Mouse (Mus musculus) liver, postnatal 0 days (tissue): ENCODE measurements at regions not wholly inside any gene's neighbourhood (a gene's known extent, or its start where the extent isn't known, plus 50 kb on each side); places are given as distances from the start of the nearest gene placed in this dataset.

ENCODE experiments used
- ATAC-seq: fragments of 200-750 bp; cut with Nextera tagmentation; 2 replicates; pipeline ENCODE4 v1.8.0; 2017; ENCODE audit warnings: mild to moderate bottlenecking, moderate library complexity
- DNase-seq: peaks from one replicate; pipeline ENCODE4 v3.0.0-alpha.2; 2016
- H3K27ac ChIP-seq: fragments of 300-500 bp; sonication (generic); 2 replicates; pipeline ENCODE4 v1.5.1; 2014; ENCODE audit warnings: antibody characterized with exemption, moderate library complexity, mild to moderate bottlenecking, low read depth
- H3K27me3 ChIP-seq: fragments of 300-500 bp; sonication (generic); 2 replicates; pipeline ENCODE4 v1.6.1; 2014; ENCODE audit warnings: low read length, control low read depth, mixed read lengths; ENCODE audit not compliant: insufficient read depth
- H3K36me3 ChIP-seq: fragments of 300-500 bp; sonication (generic); replicated peaks from 2 replicates; pipeline ENCODE4 v1.6.1; 2014; ENCODE audit warnings: mild to moderate bottlenecking, control low read depth, low read length, moderate library complexity, mixed read lengths; ENCODE audit not compliant: insufficient read depth
- H3K4me1 ChIP-seq: fragments of 300-500 bp; sonication (generic); 2 replicates; pipeline ENCODE4 v1.6.1; 2014; ENCODE audit warnings: antibody characterized with exemption, mild to moderate bottlenecking, control low read depth; ENCODE audit not compliant: insufficient read depth
- H3K4me2 ChIP-seq: fragments of 300-500 bp; sonication (generic); 2 replicates; pipeline ENCODE4 v1.6.1; 2014; ENCODE audit warnings: low read depth, mild to moderate bottlenecking, low read length, moderate library complexity, mixed read lengths
- H3K4me3 ChIP-seq: fragments of 300-500 bp; sonication (generic); 2 replicates; pipeline ENCODE4 v1.5.1; 2014; ENCODE audit warnings: low read depth, low read length
- H3K9ac ChIP-seq: fragments of 300-500 bp; sonication (generic); replicated peaks from 2 replicates; pipeline ENCODE4 v1.6.1; 2014; ENCODE audit warnings: mild to moderate bottlenecking, moderate library complexity
- H3K9me3 ChIP-seq: fragments of 300-500 bp; sonication (generic); 2 replicates; pipeline ENCODE4 v1.6.1; 2016; ENCODE audit warnings: mild to moderate bottlenecking, control low read depth, low read length, mixed read lengths
- CTCF ChIP-seq: sonication (generic); IDR thresholded peaks from 2 replicates; pipeline ENCODE4 v1.5.1; 2016; ENCODE audit warnings: antibody characterized with exemption, low read depth
- EP300 ChIP-seq: IDR thresholded peaks from 2 replicates; pipeline ENCODE4 v1.6.1; 2016; ENCODE audit warnings: antibody characterized with exemption, low read depth, mild to moderate bottlenecking
- WGBS: fragments of 180-500 bp; shearing (Covaris S2); extraction: QIAGEN DNeasy Blood & Tissue Kit; methylation state at CpG from one replicate; pipeline ENCODE4 v1.1.7; 2014; ENCODE audit not compliant: insufficient replicate concordance; 5-methylcytosine and 5-hydroxymethylcytosine counted together

DNA sequence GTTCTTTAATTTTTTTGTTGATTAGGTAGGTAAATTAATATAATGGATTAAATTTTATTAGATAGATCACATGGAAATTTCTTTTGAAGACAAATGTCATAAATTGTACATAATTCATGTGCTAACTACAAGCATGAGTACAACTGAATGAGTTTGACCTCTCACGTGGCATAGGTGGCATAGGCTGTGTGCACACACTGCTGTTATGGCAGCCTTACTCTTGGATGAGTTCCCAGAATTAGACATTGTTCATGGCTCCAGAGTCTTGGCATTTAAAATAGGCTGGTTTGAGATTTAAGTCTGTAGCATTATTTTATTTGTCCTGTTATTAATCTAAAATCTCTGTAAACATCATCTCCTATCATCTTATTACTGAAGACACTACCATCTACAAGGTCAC, 115.2 kb upstream of the Fsip2 start:
- Histone ChIP-seq H3K9ac (no peak overlapping the region), H3K36me3 (no peaks in the 10 kb centered on the region), H3K27ac (no peak overlapping the region), H3K4me3 (no peak overlapping the region), H3K4me2 (no peak overlapping the region), H3K4me1 (no peaks in the 10 kb centered on the region), H3K27me3 (no peaks in the 10 kb centered on the region), H3K9me3 (no peaks in the 10 kb centered on the region)
- 68% methylated on average over 1 of the region's 1 CpGs for WGBS
- no peak for DNase-seq
- ATAC-seq, result no peak
- TF ChIP-seq CTCF (no peak), EP300 (no peak)

DNA sequence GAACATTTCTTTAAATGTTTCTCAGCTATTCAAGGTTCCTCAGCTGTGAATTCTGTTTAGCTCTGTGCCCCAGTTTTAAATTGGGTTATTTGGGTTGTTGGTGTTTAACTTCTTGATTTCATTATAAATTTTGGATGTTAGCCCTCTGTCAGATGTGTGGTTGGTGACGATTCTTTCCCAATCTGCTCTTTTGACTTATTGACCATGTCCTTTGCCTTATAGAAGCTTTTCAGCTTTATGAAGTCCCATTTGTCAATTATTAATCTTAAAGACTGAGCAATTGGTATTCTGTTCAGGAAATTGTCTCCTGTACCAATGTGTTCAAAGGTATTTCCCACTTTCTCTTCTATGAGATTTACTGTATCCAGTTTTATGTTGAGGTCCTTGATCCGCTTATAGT, 103.6 kb upstream of the Fsip2 start:
- TF ChIP-seq CTCF (no peak), EP300 (no peak)
- H3K36me3 ChIP-seq, result no peaks in the 10 kb centered on the region
- no peaks in the 10 kb centered on the region for H3K27me3 ChIP-seq
- H3K4me3 ChIP-seq, result no peak overlapping the region
- H3K27ac ChIP-seq, result no peak overlapping the region
- no peak overlapping the region for H3K4me2 ChIP-seq
- WGBS, result 80% methylated on average over 2 of the region's 2 CpGs
- H3K4me1 ChIP-seq, result no peaks in the 10 kb centered on the region
- no peak overlapping the region for H3K9ac ChIP-seq
- peak; percentile 83 for ATAC-seq
- no peaks in the 10 kb centered on the region for H3K9me3 ChIP-seq
- no peak for DNase-seq

DNA sequence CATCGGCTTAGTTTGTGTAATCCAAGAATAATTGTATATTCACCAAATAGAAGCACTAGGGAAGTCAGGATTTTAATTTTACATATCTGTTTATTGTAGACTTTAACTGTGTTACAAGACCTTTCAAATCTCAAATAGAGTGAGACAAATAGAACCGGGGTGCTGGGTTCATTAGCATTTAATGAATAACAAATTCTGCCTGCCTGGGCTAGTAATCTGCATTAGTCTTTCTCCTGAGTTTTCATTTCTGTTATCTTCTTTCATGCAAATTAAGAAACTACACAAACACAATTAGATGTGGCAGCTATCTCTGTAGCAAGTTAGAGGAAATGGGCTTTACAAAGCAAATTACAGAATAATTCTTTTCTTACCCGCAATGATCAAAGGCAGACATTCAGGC, 96.2 kb upstream of the Fsip2 start:
- Histone ChIP-seq H3K4me1 (no peaks in the 10 kb centered on the region), H3K9me3 (no peaks in the 10 kb centered on the region), H3K9ac (no peak overlapping the region), H3K27me3 (no peaks in the 10 kb centered on the region), H3K36me3 (no peaks in the 10 kb centered on the region), H3K27ac (no peak overlapping the region), H3K4me2 (no peak overlapping the region), H3K4me3 (no peak overlapping the region)
- WGBS, result 67% methylated on average over 3 of the region's 3 CpGs
- no peak for DNase-seq
- no peak for ATAC-seq
- TF ChIP-seq EP300 (no peak), CTCF (no peak)

DNA sequence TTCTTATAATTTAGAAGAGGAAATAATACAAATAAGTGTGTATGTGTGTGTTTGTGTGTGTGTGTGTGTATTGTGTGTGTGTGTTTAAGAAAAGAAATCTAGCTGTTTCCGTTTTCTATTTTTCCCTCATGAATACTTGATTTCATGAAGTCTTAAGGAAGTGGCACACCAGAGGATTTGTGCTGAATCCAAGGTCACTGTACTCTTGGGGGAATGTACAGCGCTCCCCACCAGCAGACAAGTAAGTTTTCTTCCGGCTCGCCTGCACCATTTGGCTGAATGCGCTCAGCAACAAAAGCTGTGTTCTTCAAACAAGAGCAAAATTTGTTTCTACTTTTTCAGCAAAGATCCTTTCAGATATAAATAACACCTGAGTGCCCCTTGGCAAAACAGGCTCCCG, 95.7 kb upstream of the Fsip2 start:
- Histone ChIP-seq H3K4me1 (no peaks in the 10 kb centered on the region), H3K4me2 (no peak overlapping the region), H3K9ac (no peak overlapping the region), H3K9me3 (no peaks in the 10 kb centered on the region), H3K36me3 (no peaks in the 10 kb centered on the region), H3K27ac (no peak overlapping the region), H3K4me3 (no peak overlapping the region), H3K27me3 (no peaks in the 10 kb centered on the region)
- ATAC-seq, result no peak
- no peak for DNase-seq
- TF ChIP-seq CTCF, result no peak
- no peak for TF ChIP-seq EP300
- 70% methylated on average over 6 of the region's 6 CpGs for WGBS
